Mouse (Mus musculus): ENCODE measurements around the gene Podnl1.

DNA sequence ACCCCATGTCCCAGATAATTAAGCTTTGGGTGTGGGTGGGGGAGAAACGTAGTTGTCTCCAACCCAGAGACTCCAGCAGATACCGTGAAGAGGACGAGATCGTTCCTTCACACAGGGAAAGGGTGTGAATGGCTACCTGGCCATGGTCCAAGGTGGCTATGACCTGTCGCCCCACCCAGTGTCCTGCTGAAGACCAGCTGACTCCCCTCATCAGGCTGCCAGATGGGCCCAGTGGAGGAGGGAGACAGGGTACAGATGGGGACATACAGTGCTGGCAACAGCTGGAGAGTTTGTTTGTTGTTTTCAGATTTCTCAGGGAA, 22.7 kb downstream of the Podnl1 start:
- TF ChIP-seq GATA1 (IDR thresholded peaks at IDR 0.05; ENCODE audit: borderline replicate concordance, low read length) (no peak), CTCF (IDR thresholded peaks at IDR 0.05; ENCODE audit: low read depth, low read length) (no peak)

Measured in G1E (cell line).